Mouse (Mus musculus) MEL (cell line): Measurements from ENCODE around the gene Preb. TPM values are rescaled to one million over a fixed set of nuclear protein-coding genes. Genes with fewer than 3 reads are reported as not detected.
A peak's percentile ranks its signal among the peaks of the same experiment; 100 is the strongest.

ENCODE experiments used
- DNase-seq: peaks from one replicate; pipeline ENCODE4 v3.0.0; 2011; ENCODE audit warnings: low read depth, low spot score
- H3K27ac ChIP-seq: 2 replicates; pipeline ENCODE4 v1.5.1; 2012; ENCODE audit warnings: low read depth, mild to moderate bottlenecking, control low read depth, low read length, moderate library complexity; ENCODE audit not compliant: control insufficient read depth
- H3K27me3 ChIP-seq, 2 experiments: fragments of 150-350 bp in 1 of 2; sonication (generic) in 1 of 2; 2 replicates each; pipeline ENCODE4 v1.6.1; 2012; ENCODE audit warnings: low read length in 2 of 2, mild to moderate bottlenecking in 2 of 2, improper control_type of control experiment in 1 of 2, moderate library complexity in 1 of 2; ENCODE audit not compliant: insufficient read depth in 2 of 2, control insufficient read depth in 1 of 2
- H3K36me3 ChIP-seq, 2 experiments: 2 replicates each; pipeline ENCODE4 v1.6.1; 2012 to 2014; ENCODE audit warnings: low read length in 2 of 2, improper control_type of control experiment in 1 of 2, inconsistent platforms in 1 of 2, mild to moderate bottlenecking in 1 of 2; ENCODE audit not compliant: insufficient read depth in 2 of 2, control insufficient read depth in 1 of 2
- H3K4me1 ChIP-seq, 2 experiments: fragments of 150-350 bp in 1 of 2; sonication (generic) in 1 of 2; 2 replicates each; pipeline ENCODE4 v1.6.1; 2012; ENCODE audit warnings: low read length in 2 of 2, improper control_type of control experiment in 1 of 2, mild to moderate bottlenecking in 1 of 2; ENCODE audit not compliant: insufficient read depth in 2 of 2, control insufficient read depth in 1 of 2
- H3K4me3 ChIP-seq, 2 experiments: fragments of 150-350 bp in 1 of 2; sonication (generic) in 1 of 2; 2 replicates each; pipeline ENCODE4 v1.5.1; 2012; ENCODE audit warnings: low read depth in 2 of 2, low read length in 2 of 2, mild to moderate bottlenecking in 2 of 2, moderate library complexity in 2 of 2, control low read depth in 1 of 2, improper control_type of control experiment in 1 of 2; ENCODE audit not compliant: control insufficient read depth in 1 of 2, insufficient read depth in 1 of 2
- H3K79me2 ChIP-seq: 2 replicates; pipeline ENCODE4 v1.6.1; 2012; ENCODE audit warnings: mild to moderate bottlenecking, low read length, moderate library complexity; ENCODE audit not compliant: control insufficient read depth, poor library complexity, insufficient read depth
- H3K9ac ChIP-seq: 2 replicates; pipeline ENCODE4 v1.6.1; 2012; ENCODE audit warnings: low read depth, mild to moderate bottlenecking, control low read depth, low read length, moderate library complexity; ENCODE audit not compliant: control insufficient read depth, poor library complexity, severe bottlenecking
- H3K9me3 ChIP-seq: fragments of 150-350 bp; sonication (generic); replicated peaks from 2 replicates; pipeline ENCODE4 v1.6.1; 2012; ENCODE audit warnings: mild to moderate bottlenecking, low read length, improper control_type of control experiment, moderate library complexity; ENCODE audit not compliant: insufficient read depth
- CTCF ChIP-seq, 3 experiments: IDR thresholded peaks in 2 of 3; conservative IDR thresholded peaks in 1 of 3; 2 replicates each; pipeline ENCODE4 v1.5.1; 2011 to 2012; ENCODE audit warnings: low read length in 3 of 3, low read depth in 2 of 3, mild to moderate bottlenecking in 2 of 3, improper control_type of control experiment in 1 of 3, inconsistent platforms in 1 of 3, mixed read lengths in 1 of 3, moderate library complexity in 1 of 3; ENCODE audit not compliant: control insufficient read depth in 1 of 3, insufficient read depth in 1 of 3, poor library complexity in 1 of 3, severe bottlenecking in 1 of 3
- E2F4 ChIP-seq: IDR thresholded peaks from 2 replicates; pipeline ENCODE4 v1.6.1; 2011; ENCODE audit warnings: low read depth, low read length, improper control_type of control experiment, borderline replicate concordance
- EP300 ChIP-seq, 2 experiments: IDR thresholded peaks; 2 replicates each; pipeline ENCODE4 v1.6.1; 2011; ENCODE audit warnings: improper control_type of control experiment in 2 of 2, low read length in 2 of 2, low read depth in 1 of 2, mild to moderate bottlenecking in 1 of 2
- GATA1 ChIP-seq: IDR thresholded peaks from 2 replicates; pipeline ENCODE4 v1.6.1; 2011; ENCODE audit warnings: low read depth, low read length, improper control_type of control experiment
- JUND ChIP-seq: IDR thresholded peaks from 2 replicates; pipeline ENCODE4 v1.6.1; 2011; ENCODE audit warnings: low read depth, mild to moderate bottlenecking, improper control_type of control experiment, low read length
- MEF2A ChIP-seq: IDR thresholded peaks from 2 replicates; pipeline ENCODE4 v1.6.1; 2014; ENCODE audit warnings: low read depth, mild to moderate bottlenecking, inconsistent platforms, low read length, improper control_type of control experiment; ENCODE audit not compliant: poor library complexity, insufficient replicate concordance, severe bottlenecking; ENCODE audit errors: extremely low read depth
- MXI1 ChIP-seq: IDR thresholded peaks from 2 replicates; pipeline ENCODE4 v1.6.1; 2011; ENCODE audit warnings: mild to moderate bottlenecking, low read depth, low read length, improper control_type of control experiment
- MYB ChIP-seq: IDR thresholded peaks from 2 replicates; pipeline ENCODE4 v1.6.1; 2011; ENCODE audit warnings: mild to moderate bottlenecking, low read depth, low read length, improper control_type of control experiment
- MYC ChIP-seq: IDR thresholded peaks from 2 replicates; pipeline ENCODE4 v1.6.1; 2011; ENCODE audit warnings: low read depth, mild to moderate bottlenecking, low read length, improper control_type of control experiment, moderate library complexity
- POLR2AphosphoS5 ChIP-seq: IDR thresholded peaks from 2 replicates; pipeline ENCODE4 v1.6.1; 2012; ENCODE audit warnings: low read depth, borderline replicate concordance, mild to moderate bottlenecking, inconsistent platforms, low read length, moderate library complexity, mixed read lengths
- RAD21 ChIP-seq: IDR thresholded peaks from 2 replicates; pipeline ENCODE4 v1.6.1; 2011; ENCODE audit warnings: mild to moderate bottlenecking, low read depth, low read length, improper control_type of control experiment
- SIN3A ChIP-seq: IDR thresholded peaks from 2 replicates; pipeline ENCODE4 v1.6.1; 2012; ENCODE audit warnings: low read length, improper control_type of control experiment, inconsistent platforms
- SMC3 ChIP-seq: IDR thresholded peaks from 2 replicates; pipeline ENCODE4 v1.6.1; 2011; ENCODE audit warnings: low read depth, low read length, improper control_type of control experiment
- TBP ChIP-seq: IDR thresholded peaks from 2 replicates; pipeline ENCODE4 v1.8.0; 2011; ENCODE audit warnings: low read depth, low read length, improper control_type of control experiment
- USF2 ChIP-seq, 2 experiments: IDR thresholded peaks; 2 replicates each; pipeline ENCODE4 v1.6.1; 2011 to 2012; ENCODE audit warnings: improper control_type of control experiment in 2 of 2, low read length in 2 of 2, borderline replicate concordance in 1 of 2, inconsistent platforms in 1 of 2, low read depth in 1 of 2, mild to moderate bottlenecking in 1 of 2; ENCODE audit not compliant: insufficient read depth in 1 of 2
- ZC3H11A ChIP-seq: IDR thresholded peaks from 2 replicates; pipeline ENCODE4 v1.6.1; 2012; ENCODE audit warnings: low read depth, mild to moderate bottlenecking, inconsistent platforms, low read length, improper control_type of control experiment
- polyA plus RNA-seq, 2 experiments: library from polyadenylated mRNA; stranded (reverse) in 1 of 2; unstranded in 1 of 2; fragments of >175 nt in 1 of 2; fragments of >200 nt in 1 of 2; gene quantifications; 2 replicates each; pipeline versions ENCODE4 v1.2.1 to v1.2.4; 2012; ENCODE audit warnings: low replicate concordance in 2 of 2, low read depth in 1 of 2; ENCODE audit not compliant: insufficient read length in 2 of 2, insufficient read depth in 1 of 2, missing spikeins in 1 of 2
- total RNA-seq: library from RNA; depleted of rRNA; stranded (reverse); fragments of 300-350 nt; gene quantifications from 2 replicates; pipeline ENCODE4 v1.2.3, GENCODE M21; 2012

Gene Preb
- total and polyA plus RNA-seq, 3 experiments = 143 to 247 TPM; not detected in 1

- no peak overlapping the region for H3K27ac ChIP-seq
- H3K9ac ChIP-seq = no peak overlapping the region
- peak; percentile 34 for DNase-seq
- no peaks in the 10 kb centered on the region for H3K4me1 ChIP-seq
- no peaks in the 10 kb centered on the region for H3K9me3 ChIP-seq
- no peaks in the 10 kb centered on the region for H3K36me3 ChIP-seq
- peak; percentile 28; the same call in 1 of the 2 replicates for TF ChIP-seq ZC3H11A
- TF ChIP-seq CTCF (IDR thresholded peaks at IDR 0.05 in 2 of 3, conservative IDR thresholded peaks at IDR 0.05 in 1 of 3; ENCODE audit: control insufficient read depth in 1 of 3, insufficient read depth in 1 of 3, low read depth in 2 of 3, low read length in 3 of 3, poor library complexity in 1 of 3, severe bottlenecking in 1 of 3) = peak in 1 of 3 experiments; percentile 34; a peak in 2 of 6 replicates
- peak; percentile 31 for TF ChIP-seq RAD21
- 0 out of 2 replicates have a peak, but pooled peaks have one; percentile 26 for TF ChIP-seq TBP
- TF ChIP-seq USF2 (IDR thresholded peaks at IDR 0.05; ENCODE audit: borderline replicate concordance in 1 of 2, insufficient read depth in 1 of 2, low read depth in 1 of 2, low read length in 2 of 2) = no peak
- no peak for TF ChIP-seq GATA1
- TF ChIP-seq SMC3 = peak; percentile 39
- TF ChIP-seq JUND = no peak
- TF ChIP-seq, all 39 proteins: peak for 5
- H3K4me3 ChIP-seq = no peak overlapping the region
- no peaks in the 10 kb centered on the region for H3K79me2 ChIP-seq
- no peaks in the 10 kb centered on the region; a peak in 1 of 4 replicates for H3K27me3 ChIP-seq
Observed at GRCm38 (mm10) chr5:30934725-30935461, 25.3 kb downstream of the Preb start.

DNA sequence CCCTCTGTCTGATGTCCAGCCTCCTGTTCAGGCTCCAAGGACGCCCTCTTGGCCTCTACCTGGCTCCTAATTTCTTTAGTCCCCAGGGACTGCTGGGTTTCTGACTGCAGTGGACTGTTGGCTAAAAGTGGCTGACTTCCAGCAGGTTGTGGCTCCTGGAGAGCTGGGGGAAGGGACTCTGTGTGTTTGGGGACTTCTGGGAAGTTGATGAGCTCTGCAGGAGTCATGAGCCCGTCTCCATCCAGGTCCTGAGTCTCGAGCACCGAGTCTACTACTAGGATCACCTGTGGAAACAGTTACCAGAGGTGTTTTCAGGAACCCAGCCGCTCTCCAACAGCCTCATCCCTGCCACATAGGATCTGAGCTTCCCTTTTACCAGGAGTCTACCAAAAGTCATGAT, 26.5 kb downstream of the Preb start:
- Histone ChIP-seq H3K36me3 (no peaks in the 10 kb centered on the region), H3K9me3 (no peaks in the 10 kb centered on the region), H3K79me2 (no peaks in the 10 kb centered on the region), H3K27ac (no peak overlapping the region), H3K9ac (no peak overlapping the region), H3K4me3 (no peak overlapping the region), H3K27me3 (no peaks in the 10 kb centered on the region), H3K4me1 (no peaks in the 10 kb centered on the region)
- no peak for TF ChIP-seq MYC
- TF ChIP-seq MXI1 = no peak
- no peak for TF ChIP-seq MYB
- no peak for TF ChIP-seq JUND
- TF ChIP-seq SIN3A = no peak
- no peak for TF ChIP-seq POLR2AphosphoS5
- TF ChIP-seq TBP = no peak
- no peak for DNase-seq

- Histone ChIP-seq H3K27me3 (no peaks in the 10 kb centered on the region), H3K9me3 (no peaks in the 10 kb centered on the region), H3K4me1 (no peaks in the 10 kb centered on the region), H3K9ac (no peak overlapping the region), H3K27ac (no peak overlapping the region), H3K4me3 (no peak overlapping the region), H3K79me2 (no peaks in the 10 kb centered on the region), H3K36me3 (no peaks in the 10 kb centered on the region)
- TF ChIP-seq MEF2A (no peak), E2F4 (no peak), RAD21 (no peak), EP300 (IDR thresholded peaks at IDR 0.05; ENCODE audit: low read depth in 1 of 2, low read length in 2 of 2) (no peak), POLR2AphosphoS5 (no peak)
- no peak for DNase-seq
Observed at GRCm38 (mm10) chr5:30931378-30931777, 28.8 kb downstream of the Preb start.
